Mouse (Mus musculus) olfactory bulb, adult 2 months (tissue): Measurements from ENCODE around the gene Ttll9. TPM values are rescaled to one million over a fixed set of nuclear protein-coding genes. Genes with fewer than 3 reads are reported as not detected.

Experiments
- H3K27ac ChIP-seq: fragments of 200-500 bp; 2 replicates; pipeline ENCODE4 v1.5.1; 2012; ENCODE audit warnings: low read depth, low read length; ENCODE audit not compliant: insufficient read depth
- H3K4me1 ChIP-seq: fragments of 200-500 bp; 2 replicates; pipeline ENCODE4 v1.6.1; 2012; ENCODE audit warnings: low read length; ENCODE audit not compliant: control insufficient read depth, insufficient read depth
- H3K4me3 ChIP-seq: fragments of 200-500 bp; 2 replicates; pipeline ENCODE4 v1.5.1; 2012; ENCODE audit warnings: mild to moderate bottlenecking, low read depth, low read length, moderate library complexity; ENCODE audit not compliant: insufficient read depth
- CTCF ChIP-seq: fragments of 200-500 bp; IDR thresholded peaks from 2 replicates; pipeline ENCODE4 v1.5.1; 2012; ENCODE audit warnings: low read depth, mild to moderate bottlenecking, low read length, moderate library complexity; ENCODE audit not compliant: insufficient read depth
- POLR2A ChIP-seq: fragments of 200-500 bp; IDR thresholded peaks from 2 replicates; pipeline ENCODE4 v1.6.1; 2012; ENCODE audit warnings: mild to moderate bottlenecking, low read depth, low read length, moderate library complexity; ENCODE audit not compliant: insufficient read depth
- WGBS: fragments of 180-500 bp; shearing (Covaris S2); methylation state at CpG from one replicate; pipeline ENCODE4 v1.1.7; 2018; 5-methylcytosine and 5-hydroxymethylcytosine counted together
- polyA plus RNA-seq: library from polyadenylated mRNA; stranded (reverse); fragments of >200 nt; gene quantifications from 2 replicates; pipeline ENCODE4 v1.2.4, GENCODE M21; 2012; ENCODE audit warnings: low replicate concordance; ENCODE audit not compliant: missing spikeins, insufficient read depth, insufficient read length

Gene Ttll9
- polyA plus RNA-seq, 1 experiment, result not detected

GRCm38 (mm10) chr2:153002492-153003248 is 40.4 kb downstream of the Ttll9 start:
- H3K4me3 ChIP-seq, result no peak overlapping the region
- no peak overlapping the region for H3K27ac ChIP-seq
- H3K4me1 ChIP-seq, result no peaks in the 10 kb centered on the region
- TF ChIP-seq POLR2A (no peak), CTCF (no peak)
- 92% methylated on average over 15 of the region's 15 CpGs for WGBS

GRCm38 (mm10) chr2:153003681-153004338 is 41.5 kb downstream of the Ttll9 start:
- H3K27ac ChIP-seq, result no peak overlapping the region
- no peak overlapping the region for H3K4me3 ChIP-seq
- 56% methylated on average over 13 of the region's 13 CpGs for WGBS
- TF ChIP-seq CTCF (no peak), POLR2A (no peak)
- H3K4me1 ChIP-seq, result no peaks in the 10 kb centered on the region

DNA sequence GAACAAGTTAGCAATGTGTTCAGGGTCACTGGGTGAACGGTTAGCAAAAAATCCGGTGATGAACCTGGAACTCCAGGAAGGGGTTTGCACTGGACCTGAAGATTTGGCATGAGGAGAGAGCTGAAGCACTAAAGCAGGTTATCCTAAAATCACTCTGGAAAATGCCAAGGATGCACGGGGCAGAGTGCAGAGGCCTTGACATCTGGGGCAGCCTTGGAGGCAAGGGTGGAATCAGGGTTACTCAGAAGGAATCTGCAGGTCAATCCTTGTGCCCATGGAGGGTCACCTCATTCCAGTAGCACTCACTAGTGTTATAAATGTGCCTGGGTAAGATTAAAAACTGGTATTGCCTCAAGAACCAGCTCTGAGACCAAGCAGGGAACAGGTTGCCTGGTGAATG is 43.7 kb downstream of the Ttll9 start:
- H3K27ac ChIP-seq, result no peak overlapping the region
- 97% methylated on average over 3 of the region's 3 CpGs for WGBS
- H3K4me1 ChIP-seq, result no peaks in the 10 kb centered on the region
- no peak for TF ChIP-seq CTCF
- no peak for TF ChIP-seq POLR2A
- H3K4me3 ChIP-seq, result no peak overlapping the region

- H3K27ac ChIP-seq, result no peak overlapping the region
- TF ChIP-seq POLR2A, result no peak
- TF ChIP-seq CTCF, result no peak
- WGBS, result 80% methylated on average over 12 of the region's 12 CpGs
- peaks cover 8% of the 10 kb centered on the region for H3K4me1 ChIP-seq
- no peak overlapping the region for H3K4me3 ChIP-seq
Measured at GRCm38 (mm10) chr2:153009192-153009973, 47.1 kb downstream of the Ttll9 start.

DNA sequence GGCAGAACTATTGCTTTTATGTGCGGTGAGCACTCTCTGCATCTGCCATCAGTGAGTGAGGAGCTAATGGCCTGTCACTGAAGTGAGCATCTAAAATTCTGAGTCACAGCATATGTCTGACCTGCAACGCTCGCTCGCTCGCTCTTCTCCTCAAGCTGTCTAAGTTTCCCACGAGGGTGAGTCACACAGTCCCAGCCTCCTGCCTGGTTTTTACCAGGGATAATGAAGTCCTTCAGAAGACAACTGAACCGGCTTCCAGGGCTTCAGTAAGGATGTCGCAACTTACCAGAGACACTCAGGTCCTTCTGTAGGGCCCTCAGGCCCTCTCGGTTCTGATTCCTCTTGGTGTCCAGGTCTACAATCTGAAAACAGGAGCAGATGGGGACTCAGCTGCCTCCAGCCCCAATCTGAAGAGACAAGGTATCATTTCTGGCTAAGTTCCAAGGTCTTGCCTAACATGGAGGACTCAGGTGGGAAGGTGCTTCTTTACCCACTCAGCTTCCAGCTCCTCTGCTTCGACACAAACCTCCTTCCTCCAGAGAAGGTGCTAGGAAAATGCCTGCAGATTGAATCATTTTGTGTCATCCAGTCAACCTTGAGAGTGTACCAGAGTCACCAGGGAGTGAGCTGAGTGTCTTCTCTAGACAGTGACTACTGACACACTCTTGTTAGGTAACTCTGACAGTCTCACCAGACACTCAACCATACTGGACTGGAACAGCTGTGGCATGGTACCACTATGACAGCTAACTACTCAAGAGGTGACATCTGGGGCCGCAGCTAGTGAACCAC is 51.6 kb downstream of the Ttll9 start:
- Histone ChIP-seq H3K4me3 (no peak overlapping the region), H3K4me1 (peaks cover 8% of the 10 kb centered on the region), H3K27ac (no peak overlapping the region)
- TF ChIP-seq CTCF (no peak), POLR2A (no peak)
- WGBS, result 65% methylated on average over 11 of the region's 11 CpGs

DNA sequence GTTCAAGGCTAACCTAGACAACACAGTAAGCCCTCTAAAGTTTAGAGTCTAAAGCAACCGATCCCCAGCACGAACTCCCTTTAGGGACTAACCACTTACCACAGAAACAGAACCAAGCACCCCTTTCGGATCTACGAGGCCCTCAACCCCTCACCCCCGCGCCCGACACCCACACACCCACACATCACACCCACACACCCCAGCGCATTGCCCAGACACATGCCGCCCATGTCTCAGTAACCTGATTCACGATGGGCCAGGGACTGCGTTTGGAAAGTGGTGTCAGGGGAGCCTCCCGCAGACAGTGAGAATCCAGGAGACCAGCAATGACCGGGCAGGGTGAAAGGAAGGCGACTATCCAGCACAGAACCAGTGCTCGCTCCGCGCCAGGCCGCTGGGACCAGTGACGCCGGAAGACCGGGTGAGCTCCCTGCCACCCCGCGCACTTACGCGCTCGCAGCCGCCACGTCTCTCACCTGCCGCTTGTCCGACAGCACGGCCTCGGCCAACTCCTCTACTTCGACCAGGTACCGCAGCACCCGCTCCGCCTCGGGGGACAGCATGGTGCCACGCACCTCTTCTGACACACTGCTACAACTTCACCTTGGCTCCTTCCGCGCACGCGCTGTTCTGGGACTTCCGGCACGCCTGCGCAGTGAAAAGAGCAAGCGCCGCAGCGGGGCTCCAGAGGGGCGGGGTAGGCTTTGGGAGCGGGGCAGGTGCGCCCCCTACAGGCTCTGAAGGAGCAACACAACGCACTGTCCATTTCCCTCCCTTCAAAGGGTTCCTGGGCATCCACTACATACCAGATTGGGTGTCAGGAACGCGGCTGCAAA is 52.7 kb downstream of the Ttll9 start, which contains the start of gene Pdrg1:
Gene Pdrg1 (minus strand): TSS at position 670 of the 836 bp plus-strand sequence.
- peaks cover 8% of the 10 kb centered on the region for H3K4me1 ChIP-seq
- H3K4me3 ChIP-seq, result peak within 1 kb of the TSS; percentile 78
- TF ChIP-seq POLR2A, result peak; percentile 74
- peak; percentile 81 for TF ChIP-seq CTCF
- 1% methylated on average over 54 of the region's 54 CpGs for WGBS
- no peak within 1 kb of the TSS for H3K27ac ChIP-seq

DNA sequence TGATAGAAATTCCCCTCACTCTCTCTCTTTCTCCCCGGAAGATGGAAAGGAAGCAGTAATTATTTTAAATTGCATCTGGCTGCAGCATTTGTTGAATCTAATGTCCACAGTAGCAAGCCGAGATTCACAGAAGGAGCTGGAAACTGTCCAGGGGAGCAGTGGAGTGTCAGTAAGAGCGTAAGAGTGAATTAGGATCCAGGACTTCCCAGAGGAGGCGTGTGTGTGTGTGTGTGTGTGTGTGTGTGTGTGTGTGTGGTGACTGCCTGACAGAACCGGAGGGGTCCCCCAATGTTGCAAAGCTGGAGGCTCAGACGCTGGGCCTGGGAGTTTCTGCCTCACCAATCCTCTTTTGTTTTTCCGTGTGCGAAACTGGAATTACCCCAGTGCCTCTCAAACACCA is 53.5 kb downstream of the Ttll9 start:
- Histone ChIP-seq H3K27ac (no peak overlapping the region), H3K4me3 (no peak overlapping the region), H3K4me1 (peaks cover 8% of the 10 kb centered on the region)
- TF ChIP-seq POLR2A (no peak), CTCF (no peak)
- WGBS, result 12% methylated on average over 8 of the region's 8 CpGs
